Mouse (Mus musculus) kidney, embryonic 14.5 days (tissue): ENCODE data around the gene Efnb3. TPM values are rescaled to one million over a fixed set of nuclear protein-coding genes. Genes with fewer than 3 reads are reported as not detected.
"Not testable (repeated sequence)": the region's sequence is repeated elsewhere in the genome, so short reads cannot be mapped to it uniquely, and the experiment has no call there.

ENCODE experiments used
- ATAC-seq: fragments of 200-750 bp; cut with Nextera tagmentation; 2 replicates; pipeline ENCODE4 v1.8.0; 2017; ENCODE audit warnings: moderate number of reproducible peaks, mild to moderate bottlenecking, moderate TSS enrichment, moderate library complexity; ENCODE audit not compliant: low FRiP score, low TSS enrichment
- H3K27ac ChIP-seq: fragments of 300-500 bp; sonication (generic); 2 replicates; pipeline ENCODE4 v1.5.1; 2014; ENCODE audit warnings: low read depth, mild to moderate bottlenecking, low read length, moderate library complexity, mixed read lengths
- H3K27me3 ChIP-seq: fragments of 300-500 bp; sonication (generic); 2 replicates; pipeline ENCODE4 v1.6.1; 2014; ENCODE audit warnings: mild to moderate bottlenecking, low read length; ENCODE audit not compliant: control insufficient read depth, insufficient read depth
- H3K36me3 ChIP-seq: fragments of 300-500 bp; sonication (generic); 2 replicates; pipeline ENCODE4 v1.6.1; 2014; ENCODE audit warnings: low read length, mixed read lengths; ENCODE audit not compliant: control insufficient read depth, insufficient read depth
- H3K4me1 ChIP-seq: fragments of 300-500 bp; sonication (generic); 2 replicates; pipeline ENCODE4 v1.6.1; 2014; ENCODE audit warnings: low read length, mixed read lengths; ENCODE audit not compliant: control insufficient read depth, insufficient read depth
- H3K4me2 ChIP-seq: fragments of 300-500 bp; sonication (generic); replicated peaks from 2 replicates; pipeline ENCODE4 v1.6.1; 2014; ENCODE audit warnings: low read depth, mild to moderate bottlenecking, low read length
- H3K4me3 ChIP-seq: fragments of 300-500 bp; sonication (generic); 2 replicates; pipeline ENCODE4 v1.5.1; 2014; ENCODE audit warnings: mild to moderate bottlenecking, low read length
- H3K9ac ChIP-seq: fragments of 300-500 bp; sonication (generic); 2 replicates; pipeline ENCODE4 v1.6.1; 2014; ENCODE audit warnings: low read depth, mild to moderate bottlenecking, low read length, moderate library complexity
- H3K9me3 ChIP-seq: fragments of 300-500 bp; sonication (generic); 2 replicates; pipeline ENCODE4 v1.6.1; 2016; ENCODE audit warnings: low read length; ENCODE audit not compliant: control insufficient read depth
- WGBS: fragments of 180-500 bp; shearing (Covaris S2); extraction: QIAGEN DNeasy Blood & Tissue Kit; methylation state at CpG from one replicate; pipeline ENCODE4 v1.1.7; 2014; 5-methylcytosine and 5-hydroxymethylcytosine counted together
- polyA plus RNA-seq: library from polyadenylated mRNA; unstranded; fragments of >200 nt; fragmentation: Nextera tagmentation; extraction: Ambion mirVana; gene quantifications from 2 replicates; pipeline ENCODE4 v1.2.1, GENCODE M21; 2014

The Efnb3 gene
- polyA plus RNA-seq, 1 experiment from 2014 or later, result 3.9 TPM

- not testable (repeated sequence) for H3K27ac ChIP-seq, ATAC-seq, H3K36me3 ChIP-seq, H3K4me1 ChIP-seq, H3K4me2 ChIP-seq, H3K9ac ChIP-seq, H3K4me3 ChIP-seq, H3K9me3 ChIP-seq, H3K27me3 ChIP-seq
- WGBS, result 91% methylated on average over 6 of the region's 6 CpGs
Measured at GRCm38 (mm10) chr11:69530755-69531154, 29.2 kb downstream of the Efnb3 start.

DNA sequence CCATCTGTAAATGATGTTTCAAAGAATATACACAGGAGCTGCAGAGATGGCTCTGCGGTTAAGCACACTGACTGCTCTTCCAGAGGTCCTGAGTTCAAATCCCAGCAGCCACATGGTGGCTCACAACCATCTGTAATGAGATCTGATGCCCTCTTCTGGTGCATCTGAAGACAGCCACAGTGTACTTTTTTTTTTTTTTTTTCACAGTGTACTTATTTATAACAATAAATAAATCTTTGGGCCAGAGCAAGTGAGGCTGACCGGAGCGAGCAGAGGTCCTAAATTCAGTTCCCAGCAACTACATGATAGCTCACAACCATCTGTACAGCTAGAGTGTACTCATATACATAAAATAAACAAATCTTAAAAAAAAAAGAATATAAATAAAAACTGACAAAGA is 29.7 kb downstream of the Efnb3 start:
- not testable (repeated sequence) for H3K36me3 ChIP-seq, H3K9ac ChIP-seq, H3K4me2 ChIP-seq, H3K9me3 ChIP-seq, H3K4me3 ChIP-seq, H3K4me1 ChIP-seq, H3K27me3 ChIP-seq, ATAC-seq, H3K27ac ChIP-seq
- 94% methylated on average over 3 of the region's 3 CpGs for WGBS

DNA sequence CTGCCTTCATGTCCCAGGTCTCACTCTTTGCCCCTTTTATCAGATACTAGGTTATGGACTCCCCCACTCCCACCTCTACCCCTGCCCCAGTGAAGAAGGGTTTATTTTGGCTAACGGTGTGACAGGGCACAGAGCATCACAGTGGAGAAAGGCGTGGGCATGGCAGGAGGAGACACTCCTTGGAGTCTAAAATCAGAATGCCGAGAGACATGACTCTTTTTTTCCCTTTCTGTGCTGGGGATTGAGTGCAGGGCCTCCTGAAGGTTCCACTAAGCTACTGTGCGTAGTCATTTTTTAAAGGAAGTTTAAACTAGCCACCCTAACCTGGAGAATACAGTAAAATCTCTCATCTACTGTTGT is 32.0 kb downstream of the Efnb3 start:
- Histone ChIP-seq H3K9me3 (no peaks in the 10 kb centered on the region), H3K9ac (no peak overlapping the region), H3K4me2 (no peak overlapping the region), H3K4me1 (no peaks in the 10 kb centered on the region), H3K4me3 (no peak overlapping the region), H3K27ac (no peak overlapping the region), H3K36me3 (no peaks in the 10 kb centered on the region), H3K27me3 (no peaks in the 10 kb centered on the region)
- WGBS, result 81% methylated on average over 4 of the region's 4 CpGs
- no peak for ATAC-seq

GRCm38 (mm10) chr11:69527098-69528030 is 32.6 kb downstream of the Efnb3 start:
- no peaks in the 10 kb centered on the region for H3K9me3 ChIP-seq
- H3K27ac ChIP-seq, result no peak overlapping the region
- peak overlapping the region; percentile 20 for H3K4me3 ChIP-seq
- no peaks in the 10 kb centered on the region for H3K4me1 ChIP-seq
- peak overlapping the region; percentile 34 for H3K4me2 ChIP-seq
- WGBS, result 5% methylated on average over 30 of the region's 30 CpGs
- H3K9ac ChIP-seq, result peak overlapping the region; percentile 5
- no peak for ATAC-seq
- H3K36me3 ChIP-seq, result no peaks in the 10 kb centered on the region
- no peaks in the 10 kb centered on the region for H3K27me3 ChIP-seq

- H3K4me3 ChIP-seq, result peak overlapping the region; percentile 20
- H3K9ac ChIP-seq, result peak overlapping the region; percentile 5; the same call in 1 of the 2 replicates
- H3K9me3 ChIP-seq, result no peaks in the 10 kb centered on the region
- ATAC-seq, result 0 out of 2 replicates have a peak, but pooled peaks have one; percentile 39
- WGBS, result 32% methylated on average over 4 of the region's 4 CpGs
- H3K36me3 ChIP-seq, result no peaks in the 10 kb centered on the region
- no peaks in the 10 kb centered on the region for H3K27me3 ChIP-seq
- no peaks in the 10 kb centered on the region for H3K4me1 ChIP-seq
- no peak overlapping the region for H3K27ac ChIP-seq
- H3K4me2 ChIP-seq, result peak overlapping the region; percentile 34
Measured at GRCm38 (mm10) chr11:69526631-69527030, 33.4 kb downstream of the Efnb3 start.

DNA sequence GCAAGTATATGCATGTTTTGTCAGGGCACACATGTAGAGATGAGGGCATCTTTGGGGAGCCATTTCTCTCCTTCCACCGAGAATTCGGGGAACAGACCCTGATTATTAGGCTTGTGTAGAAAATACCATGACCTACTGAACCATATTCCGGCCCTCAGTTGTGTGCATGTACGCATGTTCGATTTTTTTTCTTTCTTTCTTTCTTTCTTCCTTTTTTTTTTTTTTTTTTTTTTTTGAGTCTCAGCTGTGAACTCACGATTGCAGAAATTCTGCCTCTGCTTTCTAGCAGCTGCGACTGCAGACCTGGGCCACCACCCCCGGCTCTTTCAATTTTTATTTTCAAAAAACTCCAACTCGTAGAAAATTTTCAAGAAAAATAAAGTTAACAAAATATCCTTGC is 34.3 kb downstream of the Efnb3 start:
- H3K4me1 ChIP-seq, result no peaks in the 10 kb centered on the region
- 90% methylated on average over 9 of the region's 9 CpGs for WGBS
- no peaks in the 10 kb centered on the region for H3K9me3 ChIP-seq
- ATAC-seq, result no peak
- no peak overlapping the region for H3K9ac ChIP-seq
- H3K36me3 ChIP-seq, result no peaks in the 10 kb centered on the region
- no peak overlapping the region for H3K4me2 ChIP-seq
- no peaks in the 10 kb centered on the region for H3K27me3 ChIP-seq
- no peak overlapping the region for H3K27ac ChIP-seq
- H3K4me3 ChIP-seq, result no peak overlapping the region

DNA sequence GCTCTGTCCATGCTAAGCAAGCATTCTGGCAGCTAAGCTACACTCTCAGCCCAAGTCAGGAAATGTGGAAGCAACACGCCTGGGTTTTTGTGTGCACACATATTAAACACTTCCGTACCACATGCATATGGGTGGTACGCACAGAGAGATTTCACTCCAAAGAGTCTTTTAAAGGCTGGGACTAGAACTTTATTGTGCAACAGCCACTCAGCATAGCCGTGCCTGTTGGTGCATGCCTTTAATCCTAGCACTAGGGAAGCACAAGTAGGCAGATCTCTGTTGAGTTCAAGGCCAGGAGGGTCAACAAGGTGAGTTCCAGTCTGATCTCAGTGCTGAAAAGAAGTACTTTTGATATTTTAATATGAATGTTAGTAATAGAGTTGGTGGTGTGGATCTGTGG is 36.4 kb downstream of the Efnb3 start:
- H3K4me2 ChIP-seq, result no peak overlapping the region
- no peak overlapping the region for H3K9ac ChIP-seq
- H3K36me3 ChIP-seq, result no peaks in the 10 kb centered on the region
- WGBS, result 92% methylated on average over 4 of the region's 4 CpGs
- H3K4me1 ChIP-seq, result no peaks in the 10 kb centered on the region
- H3K4me3 ChIP-seq, result no peak overlapping the region
- H3K27ac ChIP-seq, result no peak overlapping the region
- no peaks in the 10 kb centered on the region for H3K27me3 ChIP-seq
- no peak for ATAC-seq
- no peaks in the 10 kb centered on the region for H3K9me3 ChIP-seq

- H3K9me3 ChIP-seq, result no peaks in the 10 kb centered on the region
- WGBS, result 85% methylated on average over 9 of the region's 9 CpGs
- ATAC-seq, result no peak
- no peaks in the 10 kb centered on the region for H3K27me3 ChIP-seq
- H3K4me1 ChIP-seq, result no peaks in the 10 kb centered on the region
- no peak overlapping the region for H3K27ac ChIP-seq
- no peak overlapping the region for H3K4me3 ChIP-seq
- no peak overlapping the region for H3K9ac ChIP-seq
- H3K36me3 ChIP-seq, result no peaks in the 10 kb centered on the region
- no peak overlapping the region for H3K4me2 ChIP-seq
Measured at GRCm38 (mm10) chr11:69521526-69522149, 38.4 kb downstream of the Efnb3 start.

GRCm38 (mm10) chr11:69519976-69520375 is 40.0 kb downstream of the Efnb3 start:
- no peaks in the 10 kb centered on the region for H3K27me3 ChIP-seq
- H3K4me1 ChIP-seq, result no peaks in the 10 kb centered on the region
- H3K9me3 ChIP-seq, result no peaks in the 10 kb centered on the region
- no peak overlapping the region for H3K9ac ChIP-seq
- H3K36me3 ChIP-seq, result no peaks in the 10 kb centered on the region
- H3K4me3 ChIP-seq, result no peak overlapping the region
- no peak overlapping the region for H3K27ac ChIP-seq
- no peak overlapping the region for H3K4me2 ChIP-seq
- WGBS, result 64% methylated on average over 4 of the region's 4 CpGs
- no peak for ATAC-seq
